Mouse (Mus musculus): ENCODE results near the gene Scrn1. TPM values are rescaled to one million over a fixed set of nuclear protein-coding genes. Genes with fewer than 3 reads are reported as not detected.

Scrn1 gene
- polyA plus RNA-seq, 1 experiment from 2014 or later = 86.4 TPM

DNA sequence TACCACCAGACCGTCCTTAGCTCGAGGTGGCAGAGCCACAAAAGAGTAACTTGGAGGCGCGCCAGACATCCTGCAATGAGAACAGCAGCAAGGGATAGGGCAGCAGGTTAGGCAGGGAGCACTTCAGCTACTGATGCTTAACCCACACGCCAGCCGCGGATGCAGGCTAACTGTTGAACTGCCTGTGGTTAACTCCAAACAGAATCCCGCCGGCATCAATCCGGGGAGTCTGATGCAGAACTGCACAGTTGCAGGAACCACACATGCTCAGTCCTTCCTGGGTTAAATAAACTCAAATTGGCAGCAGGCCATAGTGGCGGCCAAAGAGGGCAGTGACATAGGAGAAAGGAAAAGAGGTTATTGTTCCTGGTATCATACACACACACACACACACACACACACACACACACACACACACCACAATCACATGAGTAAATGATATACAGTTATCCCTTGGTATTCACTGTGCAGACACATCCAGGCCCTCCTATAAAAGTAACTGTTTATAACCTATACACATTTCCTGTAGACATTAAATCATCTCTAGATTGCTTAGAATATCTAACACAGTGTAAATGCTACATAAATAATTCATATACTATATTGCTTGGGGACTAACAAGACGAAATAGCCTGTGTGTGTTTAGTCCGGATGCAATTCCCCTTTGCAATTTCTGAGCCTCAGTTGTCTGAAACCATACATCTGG lies 17.8 kb downstream of the Scrn1 start:
- H3K4me3 ChIP-seq = no peak overlapping the region
- H3K9me3 ChIP-seq = 0 out of 2 replicates have a peak, but pooled peaks cover 2% of the 10 kb centered on the region
- H3K27me3 ChIP-seq = peaks cover 7% of the 10 kb centered on the region; the same call in 1 of the 2 replicates
- peaks cover 45% of the 10 kb centered on the region for H3K4me1 ChIP-seq
- ATAC-seq (ENCODE audit: low FRiP score, low read depth) = no peak
- no peak overlapping the region for H3K9ac ChIP-seq (replicated peaks)
- H3K36me3 ChIP-seq = peaks cover 24% of the 10 kb centered on the region
- H3K27ac ChIP-seq (replicated peaks) = 0 out of 2 replicates have a peak overlapping the region, but pooled peaks have one; percentile 15
- no peak overlapping the region for H3K4me2 ChIP-seq (replicated peaks)
- WGBS = 83% methylated on average over 13 of the region's 13 CpGs

- ATAC-seq (ENCODE audit: low FRiP score, low read depth) = no peak
Observed at GRCm38 (mm10) chr6:54543646-54544045, 22.6 kb downstream of the Scrn1 start.

DNA sequence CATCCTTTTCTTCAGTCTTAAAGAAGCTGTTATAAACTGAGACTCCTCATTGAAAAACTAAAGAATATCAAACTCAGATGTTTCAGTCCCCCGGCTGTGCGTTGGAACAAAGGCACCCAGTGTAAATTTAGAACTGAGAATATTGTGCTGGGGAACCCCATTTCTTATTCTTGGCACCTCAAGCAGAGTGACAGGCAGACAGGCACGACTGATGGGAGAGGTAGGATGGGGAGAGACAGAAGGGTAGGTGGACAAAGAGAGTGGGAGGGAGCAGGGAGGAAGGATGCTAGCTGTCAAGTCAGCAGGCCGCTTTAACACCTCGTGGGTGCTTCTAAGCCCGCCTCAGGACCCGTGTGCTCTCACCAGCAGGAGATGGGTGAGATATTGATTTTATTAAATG lies 23.5 kb downstream of the Scrn1 start:
- Histone ChIP-seq H3K4me3 (no peak overlapping the region), H3K9me3 (0 out of 2 replicates have a peak, but pooled peaks cover 6% of the 10 kb centered on the region), H3K9ac (replicated peaks) (no peak overlapping the region), H3K4me2 (replicated peaks) (no peak overlapping the region), H3K27me3 (peaks cover 5% of the 10 kb centered on the region; the same call in 1 of the 2 replicates), H3K36me3 (peaks cover 16% of the 10 kb centered on the region), H3K27ac (replicated peaks) (no peak overlapping the region), H3K4me1 (peaks cover 38% of the 10 kb centered on the region)
- ATAC-seq (ENCODE audit: low FRiP score, low read depth) = no peak
- 76% methylated on average over 7 of the region's 7 CpGs for WGBS

More at GRCm38 (mm10) chr6:54543646-54544045, 22.6 kb downstream of the Scrn1 start:
- H3K27ac ChIP-seq (replicated peaks) = no peak overlapping the region
- peaks cover 36% of the 10 kb centered on the region for H3K4me1 ChIP-seq
- H3K4me3 ChIP-seq = no peak overlapping the region
- H3K27me3 ChIP-seq = peaks cover 5% of the 10 kb centered on the region; the same call in 1 of the 2 replicates
- H3K9me3 ChIP-seq = 0 out of 2 replicates have a peak, but pooled peaks cover 6% of the 10 kb centered on the region
- H3K4me2 ChIP-seq (replicated peaks) = no peak overlapping the region
- WGBS = 87% methylated on average over 2 of the region's 2 CpGs
- H3K36me3 ChIP-seq = peaks cover 21% of the 10 kb centered on the region
- H3K9ac ChIP-seq (replicated peaks) = no peak overlapping the region

DNA sequence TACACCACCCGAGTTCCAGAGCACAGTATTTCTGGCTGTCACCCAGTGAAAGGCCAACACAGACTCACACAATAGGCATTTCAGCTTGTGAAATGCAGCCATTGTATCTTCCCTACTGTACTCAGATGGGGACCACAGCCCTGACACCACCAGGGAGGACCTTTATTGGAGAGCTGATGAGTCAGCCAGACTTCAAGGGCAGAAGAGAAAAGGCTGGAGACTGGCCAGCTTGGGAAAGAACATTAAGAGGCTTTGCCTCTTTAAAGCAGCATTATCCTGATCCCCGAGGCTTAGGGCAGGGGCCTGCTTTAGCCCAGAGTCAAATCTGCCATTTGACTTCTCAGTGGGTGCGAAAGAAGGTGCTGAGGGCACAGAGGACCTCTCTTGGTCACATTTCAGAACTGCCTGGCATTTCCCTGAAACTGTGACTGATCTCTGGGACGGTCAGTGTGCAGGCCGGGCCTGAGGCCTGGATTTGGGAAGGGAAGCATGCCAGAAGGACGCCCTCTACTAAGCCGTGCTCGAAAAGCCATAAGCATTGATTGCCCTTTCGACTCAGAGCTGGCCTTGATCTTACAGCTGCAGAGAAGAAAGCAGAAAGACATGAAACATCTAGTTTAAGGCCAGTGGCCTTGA lies 25.9 kb downstream of the Scrn1 start:
- WGBS = 32% methylated on average over 9 of the region's 9 CpGs

DNA sequence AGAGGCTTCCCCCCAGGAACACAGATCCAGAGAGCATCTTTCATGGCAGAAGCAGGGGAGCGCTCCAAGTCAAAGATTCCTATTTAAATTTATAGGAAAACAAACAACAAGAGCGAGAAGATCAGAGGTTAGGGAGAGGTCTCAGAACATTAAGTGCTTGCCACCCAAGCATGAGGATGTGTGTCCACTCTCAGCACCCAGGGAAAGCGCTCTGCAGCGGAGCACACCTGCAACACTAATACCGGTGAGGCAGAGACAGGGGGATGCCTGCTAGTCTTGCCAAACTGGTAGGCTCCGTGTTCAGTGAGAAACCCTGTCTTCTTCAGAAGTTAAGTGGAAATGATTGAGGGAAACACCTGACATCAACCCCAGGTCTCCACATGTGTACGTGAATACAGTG lies 26.9 kb downstream of the Scrn1 start:
- Histone ChIP-seq H3K27ac (replicated peaks) (peak overlapping the region; percentile 73), H3K27me3 (peaks cover 8% of the 10 kb centered on the region; the same call in 1 of the 2 replicates), H3K4me1 (peaks cover 48% of the 10 kb centered on the region), H3K9me3 (0 out of 2 replicates have a peak, but pooled peaks cover 6% of the 10 kb centered on the region), H3K4me3 (no peak overlapping the region), H3K36me3 (peaks cover 12% of the 10 kb centered on the region), H3K4me2 (replicated peaks) (0 out of 2 replicates have a peak overlapping the region, but pooled peaks have one; percentile 22), H3K9ac (replicated peaks) (no peak overlapping the region; the same call in 1 of the 2 replicates)
- WGBS = 80% methylated on average over 7 of the region's 7 CpGs
- no peak for ATAC-seq (ENCODE audit: low FRiP score, low read depth)

More for the DNA sequence above, 25.9 kb downstream of the Scrn1 start:
- Histone ChIP-seq H3K4me1 (peaks cover 48% of the 10 kb centered on the region), H3K4me2 (replicated peaks) (no peak overlapping the region), H3K27me3 (peaks cover 5% of the 10 kb centered on the region; the same call in 1 of the 2 replicates), H3K36me3 (peaks cover 15% of the 10 kb centered on the region), H3K27ac (replicated peaks) (peak overlapping the region; percentile 52), H3K9me3 (0 out of 2 replicates have a peak, but pooled peaks cover 6% of the 10 kb centered on the region), H3K4me3 (no peak overlapping the region), H3K9ac (replicated peaks) (no peak overlapping the region; the same call in 1 of the 2 replicates)
- ATAC-seq (ENCODE audit: low FRiP score, low read depth) = no peak

GRCm38 (mm10) chr6:54538773-54539173 lies 27.5 kb downstream of the Scrn1 start:
- WGBS = 0% methylated on average over 3 of the region's 3 CpGs
- ATAC-seq (ENCODE audit: low FRiP score, low read depth) = peak; percentile 80
- Histone ChIP-seq H3K4me1 (peaks cover 48% of the 10 kb centered on the region), H3K9ac (replicated peaks) (no peak overlapping the region), H3K4me3 (no peak overlapping the region), H3K36me3 (peaks cover 6% of the 10 kb centered on the region), H3K9me3 (0 out of 2 replicates have a peak, but pooled peaks cover 6% of the 10 kb centered on the region), H3K27ac (replicated peaks) (peak overlapping the region; percentile 73), H3K4me2 (replicated peaks) (peak overlapping the region; percentile 22), H3K27me3 (peaks cover 9% of the 10 kb centered on the region; the same call in 1 of the 2 replicates)

GRCm38 (mm10) chr6:54537053-54537452 lies 29.2 kb downstream of the Scrn1 start:
- Histone ChIP-seq H3K4me2 (replicated peaks) (no peak overlapping the region), H3K9ac (replicated peaks) (no peak overlapping the region), H3K4me1 (peaks cover 43% of the 10 kb centered on the region), H3K27ac (replicated peaks) (no peak overlapping the region), H3K27me3 (peaks cover 9% of the 10 kb centered on the region; the same call in 1 of the 2 replicates), H3K9me3 (no peaks in the 10 kb centered on the region), H3K4me3 (no peak overlapping the region), H3K36me3 (no peaks in the 10 kb centered on the region; the same call in 1 of the 2 replicates)
- 88% methylated on average over 7 of the region's 7 CpGs for WGBS
- no peak for ATAC-seq (ENCODE audit: low FRiP score, low read depth)

- H3K27me3 ChIP-seq = peaks cover 10% of the 10 kb centered on the region
- peaks cover 44% of the 10 kb centered on the region for H3K4me1 ChIP-seq
- H3K4me3 ChIP-seq = no peak overlapping the region
- H3K27ac ChIP-seq (replicated peaks) = no peak overlapping the region
- no peak for ATAC-seq (ENCODE audit: low FRiP score, low read depth)
- no peak overlapping the region for H3K9ac ChIP-seq (replicated peaks)
- no peaks in the 10 kb centered on the region; the same call in 1 of the 2 replicates for H3K36me3 ChIP-seq
- no peak overlapping the region for H3K4me2 ChIP-seq (replicated peaks)
- 95% methylated on average over 4 of the region's 4 CpGs for WGBS
- H3K9me3 ChIP-seq = no peaks in the 10 kb centered on the region
Observed at GRCm38 (mm10) chr6:54535485-54535884, 30.8 kb downstream of the Scrn1 start.

DNA sequence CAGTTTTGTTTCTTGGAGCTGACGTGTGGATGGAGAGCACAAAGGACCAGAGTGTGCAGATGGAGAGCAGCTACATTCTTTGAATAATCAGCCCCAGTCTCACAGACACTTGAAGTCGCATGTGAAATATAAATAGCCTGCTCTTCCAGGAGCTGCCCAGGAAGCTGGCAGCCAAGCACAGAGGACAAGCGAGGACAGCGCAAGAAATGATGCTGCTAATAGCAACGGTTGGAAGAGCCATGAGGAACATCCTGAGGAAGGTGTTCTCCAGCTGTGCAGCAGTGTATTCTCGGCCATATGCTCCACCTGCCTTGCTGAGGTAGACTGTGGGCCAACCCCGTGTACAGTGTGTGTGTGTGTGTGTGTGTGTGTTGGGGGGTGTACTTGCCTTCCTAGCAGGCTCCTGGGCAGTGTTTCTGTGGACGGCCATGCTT lies 35.2 kb downstream of the Scrn1 start:
- H3K4me3 ChIP-seq = no peak overlapping the region
- H3K9me3 ChIP-seq = no peaks in the 10 kb centered on the region
- peaks cover 19% of the 10 kb centered on the region for H3K36me3 ChIP-seq
- no peak overlapping the region for H3K9ac ChIP-seq (replicated peaks)
- H3K27ac ChIP-seq (replicated peaks) = peak overlapping the region; percentile 46; the same call in 1 of the 2 replicates
- peaks cover 17% of the 10 kb centered on the region for H3K27me3 ChIP-seq
- peaks cover 16% of the 10 kb centered on the region for H3K4me1 ChIP-seq
- ATAC-seq (ENCODE audit: low FRiP score, low read depth) = no peak
- H3K4me2 ChIP-seq (replicated peaks) = no peak overlapping the region
- 61% methylated on average over 8 of the region's 8 CpGs for WGBS

- WGBS = 82% methylated on average over 2 of the region's 2 CpGs
- Histone ChIP-seq H3K4me2 (replicated peaks) (no peak overlapping the region), H3K36me3 (peaks cover 24% of the 10 kb centered on the region), H3K9me3 (no peaks in the 10 kb centered on the region), H3K9ac (replicated peaks) (no peak overlapping the region), H3K27me3 (peaks cover 17% of the 10 kb centered on the region), H3K27ac (replicated peaks) (no peak overlapping the region), H3K4me3 (no peak overlapping the region), H3K4me1 (peaks cover 16% of the 10 kb centered on the region)
- no peak for ATAC-seq (ENCODE audit: low FRiP score, low read depth)
Observed at GRCm38 (mm10) chr6:54530182-54530581, 36.1 kb downstream of the Scrn1 start.

- no peak for ATAC-seq (ENCODE audit: low FRiP score, low read depth)
- Histone ChIP-seq H3K4me1 (peaks cover 16% of the 10 kb centered on the region), H3K36me3 (peaks cover 37% of the 10 kb centered on the region), H3K4me3 (no peak overlapping the region), H3K27ac (replicated peaks) (no peak overlapping the region), H3K4me2 (replicated peaks) (no peak overlapping the region), H3K27me3 (peaks cover 17% of the 10 kb centered on the region), H3K9ac (replicated peaks) (no peak overlapping the region), H3K9me3 (no peaks in the 10 kb centered on the region)
- WGBS = 91% methylated on average over 8 of the region's 8 CpGs
Observed at GRCm38 (mm10) chr6:54528666-54529065, 37.6 kb downstream of the Scrn1 start.

- Histone ChIP-seq H3K4me2 (replicated peaks) (no peak overlapping the region), H3K36me3 (peaks cover 64% of the 10 kb centered on the region), H3K27ac (replicated peaks) (no peak overlapping the region), H3K4me1 (no peaks in the 10 kb centered on the region), H3K27me3 (no peaks in the 10 kb centered on the region), H3K4me3 (no peak overlapping the region), H3K9ac (replicated peaks) (no peak overlapping the region), H3K9me3 (no peaks in the 10 kb centered on the region)
- 75% methylated on average over 5 of the region's 5 CpGs for WGBS
- ATAC-seq (ENCODE audit: low FRiP score, low read depth) = no peak
Observed at GRCm38 (mm10) chr6:54518758-54519157, 47.5 kb downstream of the Scrn1 start.
